Mouse (Mus musculus): Measurements from ENCODE around the gene Usp18. TPM values are rescaled to one million over a fixed set of nuclear protein-coding genes. Genes with fewer than 3 reads are reported as not detected.

Usp18 gene
- total RNA-seq, 2 experiments from 2014 or later, result 0.19 TPM; not detected in 1

DNA sequence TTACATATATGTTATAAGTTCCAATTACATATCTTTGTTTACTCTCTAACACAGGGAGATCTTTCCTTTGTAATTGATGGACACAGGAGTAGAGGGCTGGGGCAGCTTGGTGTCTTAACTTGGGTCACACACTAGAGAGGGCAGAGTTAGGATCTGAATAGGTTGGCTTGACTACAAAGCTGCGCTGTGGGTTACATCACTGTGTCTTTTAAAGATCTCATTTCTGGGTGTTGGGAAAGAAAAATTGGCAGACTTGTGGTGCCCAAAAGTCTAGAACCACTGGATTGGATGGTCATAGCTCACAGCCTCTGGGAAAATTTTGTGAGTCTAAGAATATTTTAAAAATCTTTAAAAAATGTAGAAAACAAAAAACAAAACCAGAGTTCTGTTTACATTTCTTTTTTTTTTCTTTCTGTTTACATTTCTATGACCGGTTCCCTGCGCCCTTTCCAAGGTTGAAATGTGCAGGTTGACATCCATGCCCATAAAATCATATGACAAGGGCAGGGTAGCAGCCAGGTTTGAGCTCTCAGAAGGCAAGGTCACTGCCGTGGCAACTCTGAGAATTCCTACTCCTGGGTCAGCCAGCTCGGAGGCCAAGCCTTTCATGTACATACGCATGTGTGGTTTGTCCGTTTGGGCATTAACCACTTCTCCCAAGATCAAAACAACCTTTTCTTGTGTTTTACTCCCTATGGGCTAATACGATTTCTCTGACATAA lies 23.7 kb upstream of the Usp18 start:
- no peak for DNase-seq (ENCODE audit: extremely low spot score in 1 of 2, low spot score in 2 of 2)
- intact Hi-C loops (cut with DNase I), result no loop called here

GRCm38 (mm10) chr6:121223001-121223400 lies 22.7 kb upstream of the Usp18 start:
- DNase-seq (ENCODE audit: extremely low spot score in 1 of 2, low spot score in 2 of 2), result no peak
- intact Hi-C loops (cut with DNase I), result no loop called here

- intact Hi-C loops (cut with DNase I), result no loop called here
- DNase-seq (ENCODE audit: extremely low spot score in 1 of 2, low spot score in 2 of 2), result no peak
Measured at GRCm38 (mm10) chr6:121224067-121224466, 21.6 kb upstream of the Usp18 start.

GRCm38 (mm10) chr6:121224993-121225392 lies 20.7 kb upstream of the Usp18 start:
- DNase-seq (ENCODE audit: extremely low spot score in 1 of 2, low spot score in 2 of 2), result no peak
- intact Hi-C loops (cut with DNase I), result no loop called here

DNA sequence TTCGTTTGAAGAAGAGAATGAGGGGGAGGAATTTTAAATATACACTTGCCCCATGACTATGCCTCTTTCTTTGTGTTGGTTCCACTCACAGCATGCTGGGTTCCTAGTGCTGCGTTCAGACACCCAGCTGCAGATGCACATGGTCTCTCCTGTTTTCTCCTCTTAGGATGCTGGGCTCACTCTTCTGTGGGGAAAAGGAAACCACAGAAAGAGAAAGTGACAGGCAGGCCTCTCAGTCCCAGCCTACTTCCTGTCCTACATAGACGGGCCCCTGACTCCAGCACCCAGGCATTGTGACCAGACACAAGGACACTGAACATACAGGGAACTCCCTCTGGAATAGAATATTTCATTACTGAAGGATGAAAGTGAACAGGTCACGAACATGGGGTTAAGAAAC lies 19.7 kb upstream of the Usp18 start:
- intact Hi-C loops (cut with DNase I), result no loop called here
- DNase-seq (ENCODE audit: extremely low spot score in 1 of 2, low spot score in 2 of 2), result no peak

GRCm38 (mm10) chr6:121226744-121227143 lies 19.0 kb upstream of the Usp18 start:
- intact Hi-C loops (cut with DNase I), result no loop called here
- DNase-seq (ENCODE audit: extremely low spot score in 1 of 2, low spot score in 2 of 2), result no peak

DNA sequence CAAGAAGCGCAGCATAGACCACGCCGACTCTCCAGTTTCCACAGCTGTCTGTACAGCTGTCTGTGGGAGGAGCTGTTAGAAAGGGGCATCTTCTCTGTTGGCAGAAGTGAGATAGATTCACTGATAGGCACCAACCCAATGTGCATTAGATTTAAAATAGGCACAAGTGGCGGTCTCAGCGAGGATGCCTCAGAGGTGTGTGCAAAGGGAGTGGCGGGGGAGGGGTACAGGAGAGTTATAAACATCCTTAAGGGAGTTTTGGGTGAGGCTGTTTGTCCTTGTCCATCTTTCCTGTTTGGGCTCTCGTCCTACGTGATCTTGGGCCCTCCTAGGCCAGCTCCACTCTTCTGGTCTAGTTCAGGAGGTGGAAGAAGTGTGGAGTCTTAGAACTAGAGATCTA lies 17.3 kb upstream of the Usp18 start:
- intact Hi-C loops (cut with DNase I), result no loop called here
- DNase-seq (ENCODE audit: extremely low spot score in 1 of 2, low spot score in 2 of 2), result no peak

DNA sequence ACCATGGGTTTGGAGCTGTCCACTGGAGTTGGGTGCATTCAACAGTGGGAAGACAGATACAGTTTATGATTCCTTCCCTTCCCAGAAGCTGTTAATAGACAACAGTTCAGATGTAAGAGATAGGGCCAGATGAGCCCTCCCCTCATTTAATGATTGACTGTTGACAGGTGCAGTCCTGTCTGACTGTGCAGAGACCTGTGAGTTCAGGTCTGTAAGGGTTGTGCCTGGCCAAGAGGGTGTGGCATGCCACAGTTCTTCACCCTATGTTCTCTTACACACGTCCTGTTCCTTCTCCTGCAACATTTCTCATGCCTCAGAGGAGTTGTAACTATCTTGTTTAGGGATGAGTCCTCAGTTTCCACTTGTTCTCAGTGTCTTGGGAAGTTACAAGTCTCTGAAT lies 13.1 kb upstream of the Usp18 start:
- DNase-seq (ENCODE audit: extremely low spot score in 1 of 2, low spot score in 2 of 2), result no peak
- intact Hi-C loops (cut with DNase I), result no loop called here

GRCm38 (mm10) chr6:121236386-121236785 lies 9.3 kb upstream of the Usp18 start:
- intact Hi-C loops (cut with DNase I), result no loop called here
- DNase-seq (ENCODE audit: extremely low spot score in 1 of 2, low spot score in 2 of 2), result no peak

DNA sequence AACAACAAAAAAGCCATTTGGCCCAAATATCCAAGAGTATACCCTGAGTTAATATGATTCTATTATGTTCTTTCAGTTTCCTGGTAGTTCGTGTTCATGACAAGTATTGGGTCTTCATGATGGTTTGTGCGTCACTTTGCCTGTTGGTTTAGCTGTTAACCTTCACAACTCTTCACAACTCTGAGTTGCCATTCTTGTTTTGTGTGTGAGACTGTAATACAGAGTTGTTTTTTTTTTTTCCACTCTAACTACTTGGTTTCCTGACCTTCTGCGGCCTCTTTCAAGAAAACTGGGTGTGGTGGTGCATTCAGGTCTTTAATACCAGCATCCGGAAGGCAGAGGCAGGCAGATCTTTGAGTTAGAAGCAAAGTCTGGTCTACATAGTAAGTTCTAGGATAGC lies 7.5 kb upstream of the Usp18 start:
- DNase-seq (ENCODE audit: extremely low spot score in 1 of 2, low spot score in 2 of 2), result no peak
- intact Hi-C loops (cut with DNase I), result no loop called here

DNA sequence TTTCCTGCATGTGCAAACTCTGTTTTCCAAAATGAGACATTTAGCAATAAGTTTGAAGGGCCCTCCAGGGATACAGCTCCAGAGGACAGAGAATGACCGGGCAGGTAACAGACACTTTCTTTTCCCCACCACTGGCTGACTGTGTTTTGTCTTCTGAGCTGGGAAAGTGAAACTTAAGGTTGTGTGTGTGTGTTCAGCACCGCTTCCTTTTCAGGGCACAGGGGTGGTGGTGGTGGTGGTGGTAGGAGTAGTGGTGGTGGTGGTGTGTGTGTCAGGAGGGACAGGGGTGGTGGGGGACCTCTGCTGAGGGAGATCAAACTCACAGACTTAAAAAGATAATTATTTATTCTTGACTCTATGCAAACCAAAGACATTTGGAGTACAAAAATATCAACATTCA lies 3.9 kb upstream of the Usp18 start:
- DNase-seq (ENCODE audit: extremely low spot score in 1 of 2, low spot score in 2 of 2), result no peak
- intact Hi-C loops (cut with DNase I), result no loop called here

- DNase-seq (ENCODE audit: extremely low spot score in 1 of 2, low spot score in 2 of 2), result no peak
- intact Hi-C loops (cut with DNase I), result no loop called here
Measured at GRCm38 (mm10) chr6:121243161-121243560, 2.5 kb upstream of the Usp18 start.

- intact Hi-C loops (cut with DNase I), result no loop called here
- DNase-seq (ENCODE audit: extremely low spot score in 1 of 2, low spot score in 2 of 2), result no peak
Measured at GRCm38 (mm10) chr6:121246037-121246361, 293 bp downstream of the Usp18 start.

DNA sequence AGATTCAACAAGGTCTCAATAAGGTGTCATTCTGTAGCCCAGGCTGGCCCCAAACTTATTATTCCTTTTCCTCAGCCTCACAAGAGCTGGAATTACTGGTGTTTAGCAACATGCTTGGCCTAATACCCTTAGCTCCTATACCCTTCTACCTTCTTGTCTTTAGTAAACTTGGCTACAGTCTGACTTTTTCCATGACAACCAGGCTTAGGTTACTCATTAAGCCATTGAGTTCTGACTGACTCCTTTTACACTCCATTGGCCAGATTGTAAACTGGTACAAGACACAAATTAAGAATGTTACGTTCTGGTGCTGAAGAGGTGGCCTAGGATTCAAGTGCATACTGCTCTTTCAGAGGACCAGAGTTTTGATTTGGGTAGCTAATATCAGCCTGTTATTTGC lies 4.7 kb downstream of the Usp18 start:
- intact Hi-C loops (cut with DNase I), result no loop called here
- no peak for DNase-seq (ENCODE audit: extremely low spot score in 1 of 2, low spot score in 2 of 2)

DNA sequence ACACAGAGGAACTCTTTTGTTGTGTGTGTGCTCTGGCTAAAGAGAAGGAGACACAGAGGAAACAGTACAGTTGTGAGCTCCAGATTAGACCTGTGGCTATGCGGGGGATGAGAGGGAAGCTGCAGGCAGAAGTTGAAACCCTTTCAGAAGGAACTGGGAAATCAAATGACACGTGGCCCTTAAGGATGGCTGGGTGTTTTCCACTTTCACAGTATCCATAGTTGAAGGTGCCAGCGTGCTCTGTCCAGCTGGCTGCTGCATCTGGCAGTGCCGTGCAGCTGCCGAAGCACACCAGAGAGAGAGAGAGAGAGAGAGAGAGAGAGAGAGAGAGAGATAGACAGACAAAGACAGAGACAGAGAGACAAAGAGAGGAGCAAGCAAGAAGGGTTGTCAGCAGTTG lies 5.5 kb downstream of the Usp18 start:
- intact Hi-C loops (cut with DNase I), result no loop called here
- no peak for DNase-seq (ENCODE audit: extremely low spot score in 1 of 2, low spot score in 2 of 2)

DNA sequence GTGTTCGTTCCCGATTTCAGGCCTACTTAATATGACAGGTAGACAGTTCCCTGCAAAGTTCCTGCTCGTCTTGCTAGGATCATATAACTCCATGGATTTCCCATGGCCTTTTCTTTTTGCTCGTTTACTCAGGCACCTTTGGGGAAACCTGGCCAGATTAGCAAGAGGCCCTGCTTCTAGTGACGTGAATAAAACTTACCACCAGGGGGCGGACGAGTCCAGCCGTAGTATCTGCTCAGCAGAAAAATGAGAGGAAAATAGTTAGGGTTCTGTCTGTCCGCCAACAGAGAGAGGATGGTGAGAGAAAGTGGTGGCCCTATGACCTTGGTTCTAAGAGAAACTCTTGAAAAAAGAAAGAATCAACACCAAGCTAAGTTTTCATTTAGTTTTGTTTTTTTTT lies 14.8 kb downstream of the Usp18 start:
- DNase-seq (ENCODE audit: extremely low spot score in 1 of 2, low spot score in 2 of 2), result peak; percentile 67 to 76
- intact Hi-C loops (cut with DNase I), result no loop called here

GRCm38 (mm10) chr6:121261233-121261632 lies 15.5 kb downstream of the Usp18 start:
- no peak for DNase-seq (ENCODE audit: extremely low spot score in 1 of 2, low spot score in 2 of 2)
- intact Hi-C loops (cut with DNase I), result no loop called here

DNA sequence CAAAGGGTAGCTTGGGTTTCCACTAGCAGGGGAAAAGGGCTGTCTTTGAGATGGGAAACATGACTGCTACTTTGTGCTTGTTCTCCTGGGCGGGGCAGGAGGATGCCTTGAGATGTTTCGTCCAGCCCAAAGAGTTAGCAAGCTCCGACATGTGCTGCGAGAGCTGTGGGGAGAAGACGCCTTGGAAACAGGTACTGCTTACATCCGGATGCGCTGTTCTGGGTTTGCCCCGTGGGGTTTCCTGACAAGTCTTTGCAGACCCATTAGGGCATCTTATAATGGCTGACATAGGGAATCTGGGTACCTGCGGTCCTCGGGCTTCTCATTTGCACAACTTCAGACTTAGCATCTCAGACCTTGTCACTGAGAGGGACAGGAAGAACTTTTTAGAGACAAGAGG lies 16.3 kb downstream of the Usp18 start:
- DNase-seq (ENCODE audit: extremely low spot score in 1 of 2, low spot score in 2 of 2), result no peak
- intact Hi-C loops (cut with DNase I), result no loop called here

GRCm38 (mm10) chr6:121262496-121262895 lies 16.8 kb downstream of the Usp18 start:
- intact Hi-C loops (cut with DNase I), result no loop called here

DNA sequence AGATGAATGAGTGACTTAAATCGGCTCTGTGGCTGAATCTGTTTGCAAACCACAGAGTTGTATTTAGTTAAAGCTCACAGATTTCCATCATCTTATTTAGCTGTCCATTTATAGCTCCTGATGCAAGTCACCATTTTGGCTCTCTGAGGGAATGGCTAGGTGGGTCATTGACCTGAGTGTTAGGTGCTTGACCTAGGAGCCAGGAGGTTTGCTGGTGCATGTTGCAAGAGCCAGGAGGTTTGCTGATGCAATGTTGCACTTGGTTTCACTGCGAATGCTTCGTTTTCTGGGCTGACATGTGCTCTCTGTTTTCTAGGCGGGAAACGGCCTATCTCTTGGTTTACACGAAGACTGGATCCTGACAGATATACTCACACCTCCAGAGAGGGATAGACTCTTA lies 24.4 kb downstream of the Usp18 start:
- no peak for DNase-seq (ENCODE audit: extremely low spot score in 1 of 2, low spot score in 2 of 2)
- intact Hi-C loops (cut with DNase I), result loop anchor here (5.0 kb wide), 1 partner anchor 262 kb away; no protein-coding TSS in a partner anchor

More at GRCm38 (mm10) chr6:121262496-121262895, 16.8 kb downstream of the Usp18 start:
- no peak for DNase-seq (ENCODE audit: extremely low spot score in 1 of 2, low spot score in 2 of 2)

DNA sequence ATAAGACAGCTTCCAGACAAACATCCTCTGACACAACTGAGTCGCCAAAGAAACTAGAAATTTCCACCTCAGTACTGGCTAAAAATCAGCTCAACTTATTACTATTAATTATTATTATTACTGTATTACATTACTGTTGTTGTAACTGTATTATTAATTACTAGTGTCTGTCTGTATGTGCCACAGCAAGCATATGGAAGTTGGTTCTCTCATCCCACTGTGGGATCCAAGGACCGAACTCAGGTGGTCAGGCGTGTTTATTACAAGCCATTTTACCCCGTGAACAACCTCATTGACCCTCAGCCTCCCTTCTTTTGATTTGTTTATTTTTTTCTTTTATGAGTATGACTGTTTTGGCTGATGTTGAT lies 26.0 kb downstream of the Usp18 start:
- DNase-seq (ENCODE audit: extremely low spot score in 1 of 2, low spot score in 2 of 2), result no peak
- intact Hi-C loops (cut with DNase I), result loop anchor here (5.0 kb wide), 1 partner anchor 261 kb away; no protein-coding TSS in a partner anchor

All from left cerebral cortex, postnatal 10 days (tissue).